Mouse (Mus musculus) brown adipose tissue, adult 24 weeks (tissue): ENCODE measurements at regions not wholly inside any gene's neighbourhood (a gene's known extent, or its start where the extent isn't known, plus 50 kb on each side); places are given as distances from the start of the nearest gene placed in this dataset.

Experiments used
- H3K27ac ChIP-seq: fragments of 200-500 bp; replicated peaks from 2 replicates; pipeline ENCODE4 v1.5.1; 2012; ENCODE audit warnings: low read depth, mild to moderate bottlenecking, low read length
- H3K4me1 ChIP-seq: fragments of 200-500 bp; 2 replicates; pipeline ENCODE4 v1.6.1; 2012; ENCODE audit warnings: low read length, mixed read lengths; ENCODE audit not compliant: control insufficient read depth, insufficient read depth, insufficient read length
- H3K4me3 ChIP-seq: fragments of 200-500 bp; 2 replicates; pipeline ENCODE4 v1.5.1; 2012; ENCODE audit warnings: low read depth, mild to moderate bottlenecking, low read length, moderate library complexity; ENCODE audit not compliant: insufficient read depth

GRCm38 (mm10) chr2:61527127-61527526 lies 51.3 kb upstream of the Tank start:
- Histone ChIP-seq H3K4me3 (no peak overlapping the region), H3K4me1 (0 out of 2 replicates have a peak, but pooled peaks cover 2% of the 10 kb centered on the region), H3K27ac (no peak overlapping the region)

DNA sequence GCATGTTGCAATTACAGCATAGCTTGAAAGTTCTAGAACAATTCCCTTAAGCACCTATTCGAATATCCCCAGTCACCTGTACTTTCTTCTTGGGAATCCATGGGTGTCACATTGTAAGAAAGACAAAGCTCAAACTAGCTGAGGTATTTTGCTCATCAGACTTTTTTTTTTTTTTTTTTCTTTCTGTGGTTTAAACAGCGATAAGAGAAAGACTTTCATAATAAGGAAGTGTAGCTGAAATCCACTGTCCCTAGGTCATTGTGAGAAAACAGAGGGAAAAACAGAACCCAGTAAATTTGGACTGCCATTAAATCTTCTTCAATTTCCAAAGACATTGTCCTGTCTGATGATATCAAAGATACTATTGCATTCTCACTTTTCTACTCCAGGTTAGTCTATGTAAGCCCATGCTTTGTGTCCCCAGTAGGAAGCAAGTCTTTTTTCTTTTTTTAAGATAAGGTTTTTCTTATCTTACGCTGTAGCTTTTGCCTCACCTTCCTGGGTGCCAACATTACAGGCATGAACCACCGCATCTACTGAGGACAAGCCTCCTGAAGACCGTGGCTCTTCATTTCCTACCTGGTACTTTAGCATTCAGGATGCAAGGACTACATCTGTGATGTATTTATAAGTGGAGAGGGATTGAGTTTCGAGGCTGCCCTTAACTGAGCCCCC lies 54.2 kb upstream of the Tank start:
- H3K4me3 ChIP-seq: no peak overlapping the region
- H3K4me1 ChIP-seq: no peaks in the 10 kb centered on the region
- no peak overlapping the region for H3K27ac ChIP-seq

DNA sequence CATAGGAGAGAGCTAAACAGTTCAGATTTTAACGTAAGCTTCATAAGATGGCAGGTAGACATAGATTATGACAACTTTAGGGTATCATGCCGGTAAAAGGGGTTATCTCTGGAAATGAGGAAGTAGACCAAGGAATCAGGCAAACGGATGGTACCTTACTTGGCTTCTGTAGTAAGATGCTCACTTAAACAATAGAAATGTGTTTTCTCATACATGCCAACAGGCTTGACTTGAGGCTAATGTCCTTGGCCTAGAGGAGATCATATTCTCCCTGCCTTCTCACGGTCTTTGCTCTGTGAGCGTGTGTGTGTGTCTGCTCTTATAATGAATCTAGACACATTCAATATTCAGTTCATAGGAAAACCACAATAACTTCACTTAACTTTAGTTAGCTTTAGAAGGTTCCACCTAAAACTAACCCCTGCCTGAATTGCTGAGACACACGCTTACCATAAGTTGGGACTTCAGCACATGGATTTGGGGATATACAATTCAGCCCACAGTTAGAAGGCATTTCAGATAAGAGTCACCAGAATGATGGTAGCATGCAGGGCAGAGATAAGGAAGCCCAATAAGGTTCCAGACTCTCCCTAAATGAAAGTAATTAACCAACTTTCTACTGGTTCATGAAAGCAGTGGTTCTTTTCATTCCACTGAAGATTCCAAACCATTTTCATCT lies 63.8 kb upstream of the Tank start:
- no peak overlapping the region for H3K4me3 ChIP-seq

GRCm38 (mm10) chr2:61513787-61514444 lies 64.5 kb upstream of the Tank start:
- Histone ChIP-seq H3K4me3 (no peak overlapping the region), H3K27ac (no peak overlapping the region), H3K4me1 (no peaks in the 10 kb centered on the region)

More for the DNA sequence above, 63.8 kb upstream of the Tank start:
- H3K27ac ChIP-seq: no peak overlapping the region
- H3K4me1 ChIP-seq: no peaks in the 10 kb centered on the region

GRCm38 (mm10) chr2:61503594-61503993 lies 74.8 kb upstream of the Tank start:
- no peak overlapping the region for H3K4me3 ChIP-seq

DNA sequence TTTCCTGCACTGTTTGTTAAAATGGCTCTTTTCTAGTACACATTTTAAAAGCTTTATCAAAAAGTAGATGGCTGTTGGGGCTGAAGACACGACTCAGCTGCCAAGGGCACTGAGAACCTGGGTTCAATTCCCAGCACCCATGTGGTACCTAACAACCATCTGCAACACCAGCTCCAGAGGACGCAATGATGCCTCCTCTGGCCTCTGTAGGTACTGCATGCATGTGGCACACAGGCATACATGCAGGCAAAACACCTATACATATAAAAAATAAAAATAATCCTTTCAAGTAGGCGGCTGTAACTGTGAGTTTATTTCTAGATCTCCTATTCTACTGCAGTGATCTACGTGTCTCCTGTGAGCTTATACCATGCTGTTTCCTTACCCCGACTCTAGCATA lies 76.5 kb upstream of the Tank start:
- H3K4me3 ChIP-seq: no peak overlapping the region
- no peak overlapping the region for H3K27ac ChIP-seq
- H3K4me1 ChIP-seq: no peaks in the 10 kb centered on the region

More at GRCm38 (mm10) chr2:61503594-61503993, 74.8 kb upstream of the Tank start:
- Histone ChIP-seq H3K4me1 (no peaks in the 10 kb centered on the region), H3K27ac (no peak overlapping the region)

GRCm38 (mm10) chr2:61499266-61499665 lies 79.1 kb upstream of the Tank start:
- Histone ChIP-seq H3K27ac (no peak overlapping the region), H3K4me1 (no peaks in the 10 kb centered on the region), H3K4me3 (no peak overlapping the region)

DNA sequence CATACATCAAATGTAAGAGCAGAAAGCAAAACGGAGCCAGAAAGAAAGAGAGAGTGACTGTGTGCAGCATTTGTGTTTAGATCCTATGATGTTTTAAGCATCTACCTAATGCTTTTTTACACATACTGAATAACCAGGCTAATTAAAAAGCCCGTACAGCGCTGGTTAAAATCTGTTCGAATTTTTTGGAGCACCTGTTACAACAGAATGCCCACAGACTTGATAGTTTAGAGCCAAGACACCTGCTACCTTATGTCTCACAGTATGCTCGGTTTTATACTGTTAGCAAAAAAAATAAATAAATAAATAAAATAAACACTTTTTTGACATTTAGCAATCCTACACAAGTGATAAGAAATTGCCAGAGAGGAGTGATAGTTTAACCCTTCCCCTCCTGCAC lies 80.5 kb upstream of the Tank start:
- Histone ChIP-seq H3K27ac (no peak overlapping the region), H3K4me1 (no peaks in the 10 kb centered on the region), H3K4me3 (no peak overlapping the region)

DNA sequence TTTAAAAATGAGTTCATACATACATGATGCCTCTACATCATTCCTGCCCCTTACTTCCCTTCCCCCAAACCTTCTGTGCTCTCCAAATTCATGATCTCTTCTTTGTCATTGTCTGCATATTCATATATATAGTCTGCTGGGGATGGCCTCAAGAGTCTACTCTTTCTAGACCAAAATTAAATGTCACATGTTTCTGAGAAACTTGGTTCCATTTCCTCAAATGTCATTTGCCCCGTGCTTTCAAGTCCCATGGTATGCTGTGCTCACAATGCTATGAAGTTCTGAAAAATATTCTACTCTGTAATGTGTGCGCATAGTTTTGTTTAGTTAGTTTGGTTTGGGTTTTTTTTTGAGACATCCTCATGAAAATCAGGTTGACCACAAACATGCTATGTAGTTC lies 81.4 kb upstream of the Tank start:
- no peaks in the 10 kb centered on the region for H3K4me1 ChIP-seq
- no peak overlapping the region for H3K4me3 ChIP-seq
- no peak overlapping the region for H3K27ac ChIP-seq

DNA sequence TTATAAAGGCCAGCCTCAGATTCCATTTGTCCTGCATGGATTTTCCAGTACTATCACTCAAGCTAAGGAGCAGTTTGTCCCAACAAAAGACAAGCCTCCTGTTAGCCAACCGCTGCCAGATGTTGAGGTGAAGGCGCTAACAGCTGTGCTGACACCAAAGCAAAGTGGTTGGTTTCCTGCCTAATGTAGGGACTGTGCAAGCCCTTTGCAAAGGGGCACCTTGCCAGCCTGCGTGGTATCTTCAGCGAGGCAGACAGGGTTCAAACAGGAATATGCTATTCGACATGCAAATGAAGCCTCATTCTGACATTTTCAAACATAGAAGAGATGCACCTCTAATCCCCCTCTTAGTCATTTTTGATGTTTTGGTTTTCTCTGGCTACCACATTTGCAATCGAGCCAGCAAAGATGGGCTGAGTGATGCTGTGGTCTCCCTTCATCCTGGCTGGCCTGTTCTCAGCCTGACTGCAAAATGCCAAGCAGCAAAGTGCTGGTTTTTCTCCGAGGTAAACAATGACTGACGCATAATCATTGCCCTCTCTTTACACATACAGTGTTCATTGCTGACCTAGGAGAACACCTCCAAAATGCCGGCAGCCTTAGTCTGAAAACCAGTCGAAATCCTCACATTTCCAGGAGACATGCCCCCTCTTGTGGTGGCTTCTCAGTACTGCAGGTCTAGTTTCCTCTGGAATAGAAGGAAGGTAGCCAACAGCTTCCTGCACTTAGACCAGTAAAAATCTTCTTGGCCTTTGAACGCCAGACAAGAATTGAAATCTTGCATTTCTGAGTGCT lies 84.3 kb upstream of the Tank start:
- Histone ChIP-seq H3K27ac (no peak overlapping the region), H3K4me3 (no peak overlapping the region)

DNA sequence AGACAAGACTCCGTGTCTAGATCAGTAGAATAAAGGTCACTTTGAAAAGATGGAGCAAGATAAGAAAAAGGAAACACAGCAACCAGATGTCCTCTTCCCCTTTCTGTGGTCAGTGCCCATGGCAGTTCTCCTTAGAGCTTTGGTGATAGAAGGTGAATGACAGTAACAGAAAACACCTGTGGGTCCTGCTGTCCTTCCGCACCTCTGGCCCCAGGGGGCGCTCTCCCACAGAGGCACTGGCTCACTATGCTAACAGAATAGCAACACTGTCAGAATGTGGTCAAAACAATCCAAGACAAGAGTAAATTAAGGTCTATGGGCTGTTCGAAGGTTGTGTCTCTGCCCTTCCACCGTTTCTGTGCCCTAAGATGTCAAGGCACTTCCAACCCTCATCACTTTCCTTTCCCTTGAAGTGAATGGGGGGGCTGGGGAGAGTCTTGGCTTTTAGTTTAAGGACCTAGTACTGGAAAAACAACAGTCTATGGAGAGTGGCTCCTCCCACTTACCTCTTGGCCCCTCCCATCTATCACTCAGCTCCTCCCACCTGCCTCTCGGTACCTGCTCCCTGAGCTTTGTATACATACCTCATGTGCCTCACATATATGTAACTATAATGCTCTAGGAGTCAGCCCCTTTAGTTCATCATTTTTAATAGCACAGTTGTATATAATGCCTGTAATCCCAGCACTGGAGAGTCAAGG lies 86.2 kb upstream of the Tank start:
- Histone ChIP-seq H3K27ac (no peak overlapping the region), H3K4me1 (no peaks in the 10 kb centered on the region), H3K4me3 (no peak overlapping the region)

More for the DNA sequence above, 84.3 kb upstream of the Tank start:
- H3K4me1 ChIP-seq: no peaks in the 10 kb centered on the region

DNA sequence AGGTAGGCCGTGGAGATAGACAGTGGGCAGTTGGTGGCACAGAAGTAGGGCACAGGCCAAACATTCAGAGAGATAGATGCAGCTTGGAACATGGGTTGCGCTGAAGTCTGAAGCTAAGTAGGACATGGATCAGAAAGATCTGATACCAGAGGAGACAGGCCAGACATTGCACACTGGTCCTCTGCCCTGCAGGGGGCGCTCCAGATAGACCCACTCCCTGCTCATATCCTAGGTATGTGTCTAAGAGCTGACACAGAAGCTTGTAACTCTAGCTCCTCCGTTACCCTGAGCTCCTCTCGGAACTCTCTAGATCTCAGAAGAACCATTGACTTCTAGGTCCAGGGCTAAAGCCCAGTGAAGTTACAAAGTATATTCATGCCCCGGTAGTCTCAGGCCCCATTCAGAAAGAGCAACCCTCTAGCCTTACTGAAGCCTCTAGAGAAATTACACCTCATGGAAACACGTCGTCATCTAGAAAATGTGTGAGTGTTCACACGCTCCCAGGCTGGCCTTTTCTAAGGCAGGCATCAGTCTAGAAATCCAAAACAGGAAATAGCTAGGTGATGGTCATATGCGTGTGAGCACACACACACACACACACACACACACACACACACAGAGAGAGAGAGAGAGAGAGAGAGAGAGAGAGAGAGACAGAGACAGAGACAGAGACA lies 87.8 kb upstream of the Tank start:
- Histone ChIP-seq H3K4me1 (no peaks in the 10 kb centered on the region), H3K27ac (no peak overlapping the region), H3K4me3 (no peak overlapping the region)

GRCm38 (mm10) chr2:61489762-61490161 lies 88.6 kb upstream of the Tank start:
- Histone ChIP-seq H3K4me3 (no peak overlapping the region), H3K4me1 (no peaks in the 10 kb centered on the region), H3K27ac (no peak overlapping the region)

DNA sequence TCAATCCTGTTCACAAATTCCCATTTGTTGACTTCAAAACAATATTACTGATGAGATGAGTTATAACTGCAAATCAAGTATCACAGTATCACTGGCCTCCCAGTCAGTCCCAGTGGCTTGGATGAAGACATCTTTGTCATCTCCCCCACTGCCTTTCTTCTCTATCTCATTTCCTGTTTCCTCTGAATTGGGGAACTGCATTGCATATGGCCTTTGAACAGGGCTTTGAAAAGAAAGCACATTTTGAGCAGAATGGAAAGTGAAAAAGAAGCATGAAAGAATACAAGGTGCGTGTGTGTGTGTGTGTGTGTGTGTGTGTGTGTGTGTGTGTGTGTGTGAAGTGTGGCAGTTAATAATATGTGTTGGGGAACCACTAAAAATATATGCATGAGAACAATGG lies 94.6 kb upstream of the Tank start:
- Histone ChIP-seq H3K4me1 (no peaks in the 10 kb centered on the region), H3K27ac (no peak overlapping the region), H3K4me3 (no peak overlapping the region)
